Mouse (Mus musculus) embryonic facial prominence, embryonic 11.5 days (tissue): ENCODE data around the gene Zfp697. TPM values are rescaled to one million over a fixed set of nuclear protein-coding genes. Genes with fewer than 3 reads are reported as not detected.

Experiments
- ATAC-seq: fragments of 200-750 bp; cut with Nextera tagmentation; replicated peaks from 2 replicates; pipeline ENCODE4 v1.8.0; 2017; ENCODE audit warnings: low read depth; ENCODE audit not compliant: insufficient number of reproducible peaks, low FRiP score, low TSS enrichment
- DNase-seq: peaks from one replicate; pipeline ENCODE4 v3.0.0-alpha.2; 2015; ENCODE audit warnings: low spot score
- H3K27ac ChIP-seq: fragments of 300-500 bp; sonication (generic); replicated peaks from 2 replicates; pipeline ENCODE4 v1.5.1; 2014; ENCODE audit warnings: mild to moderate bottlenecking, low read depth, low read length, control low read depth
- H3K27me3 ChIP-seq: fragments of 300-500 bp; sonication (generic); 2 replicates; pipeline ENCODE4 v1.6.1; 2014; ENCODE audit warnings: mild to moderate bottlenecking, low read length, moderate library complexity, mixed read lengths; ENCODE audit not compliant: control insufficient read depth, insufficient read depth
- H3K36me3 ChIP-seq: fragments of 300-500 bp; sonication (generic); replicated peaks from 2 replicates; pipeline ENCODE4 v1.6.1; 2014; ENCODE audit warnings: low read depth, mild to moderate bottlenecking, low read length, moderate library complexity, mixed read lengths; ENCODE audit not compliant: control insufficient read depth, insufficient read depth
- H3K4me1 ChIP-seq: fragments of 300-500 bp; sonication (generic); 2 replicates; pipeline ENCODE4 v1.6.1; 2014; ENCODE audit warnings: low read length, mixed read lengths; ENCODE audit not compliant: control insufficient read depth, insufficient read depth
- H3K4me2 ChIP-seq: fragments of 300-500 bp; sonication (generic); 2 replicates; pipeline ENCODE4 v1.6.1; 2014; ENCODE audit warnings: low read depth, mild to moderate bottlenecking, control low read depth, low read length, moderate library complexity
- H3K4me3 ChIP-seq: fragments of 300-500 bp; sonication (generic); 2 replicates; pipeline ENCODE4 v1.5.1; 2014; ENCODE audit warnings: low read depth, low read length, control low read depth
- H3K9ac ChIP-seq: fragments of 300-500 bp; sonication (generic); replicated peaks from 2 replicates; pipeline ENCODE4 v1.6.1; 2014; ENCODE audit warnings: mild to moderate bottlenecking, control low read depth, low read length
- H3K9me3 ChIP-seq: fragments of 300-500 bp; sonication (generic); replicated peaks from 2 replicates; pipeline ENCODE4 v1.6.1; 2016; ENCODE audit warnings: mild to moderate bottlenecking, low read length, inconsistent platforms, mixed read lengths; ENCODE audit not compliant: control insufficient read depth
- WGBS: fragments of 180-500 bp; shearing (Covaris S2); extraction: QIAGEN DNeasy Blood & Tissue Kit; methylation state at CpG from one replicate; pipeline ENCODE4 v1.1.7; 2014; 5-methylcytosine and 5-hydroxymethylcytosine counted together
- polyA plus RNA-seq: library from polyadenylated mRNA; unstranded; fragments of >200 nt; fragmentation: Nextera tagmentation; extraction: Ambion mirVana; gene quantifications from 2 replicates; pipeline ENCODE4 v1.2.1, GENCODE M21; 2014

Zfp697 gene
- polyA plus RNA-seq, 1 experiment from 2014 or later = 9.7 TPM

GRCm38 (mm10) chr3:98752171-98752570 is 369.9 kb downstream of the Zfp697 start:
- H3K9ac ChIP-seq = no peak overlapping the region
- WGBS = 73% methylated on average over 2 of the region's 2 CpGs

DNA sequence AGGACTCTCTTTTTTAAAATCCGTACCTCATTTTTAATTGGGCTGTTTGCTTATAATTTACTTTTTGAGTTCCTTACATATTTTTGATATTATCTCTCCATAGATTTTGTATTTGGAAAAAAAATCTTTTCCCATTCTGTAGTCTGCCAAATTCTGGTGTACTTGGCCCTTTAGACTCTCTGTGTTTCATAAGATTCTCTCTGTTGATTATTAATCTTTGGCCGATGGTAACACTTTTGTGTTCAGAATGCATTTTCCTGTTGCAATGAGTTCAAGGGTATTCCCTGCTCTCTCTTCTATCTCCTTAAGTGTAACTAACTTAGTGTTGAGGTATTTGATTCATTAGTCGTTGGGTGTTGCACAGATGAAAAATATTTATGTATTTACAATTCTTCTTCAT is 374.6 kb downstream of the Zfp697 start:
- no peak for ATAC-seq

More at GRCm38 (mm10) chr3:98752171-98752570, 369.9 kb downstream of the Zfp697 start:
- DNase-seq = no peak
- no peak overlapping the region for H3K4me2 ChIP-seq
- H3K27me3 ChIP-seq = no peaks in the 10 kb centered on the region
- no peak overlapping the region for H3K27ac ChIP-seq
- no peak overlapping the region for H3K4me3 ChIP-seq
- no peaks in the 10 kb centered on the region for H3K4me1 ChIP-seq
- H3K9me3 ChIP-seq = no peaks in the 10 kb centered on the region
- H3K36me3 ChIP-seq = no peaks in the 10 kb centered on the region
- ATAC-seq = no peak

DNA sequence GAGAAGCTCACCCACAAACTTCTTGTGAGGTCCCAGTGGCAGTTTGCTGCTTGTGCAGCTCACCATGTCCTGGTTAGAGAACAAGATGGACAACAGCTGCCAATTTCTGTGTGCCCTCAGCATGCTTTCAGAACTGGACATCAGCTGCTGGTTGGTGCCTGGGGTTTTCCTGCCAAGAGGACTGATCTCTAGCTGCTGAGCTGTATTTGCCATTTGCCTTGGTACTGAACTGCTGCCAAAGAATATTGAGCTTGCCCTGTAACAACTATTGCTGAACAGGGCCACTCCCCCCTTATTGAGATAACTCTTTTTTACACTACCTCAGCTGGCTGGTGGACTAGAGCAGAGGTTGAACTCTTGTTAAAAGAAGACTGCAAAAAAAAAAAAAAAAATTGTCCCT is 381.9 kb downstream of the Zfp697 start:
- Histone ChIP-seq H3K9ac (no peak overlapping the region), H3K27ac (no peak overlapping the region), H3K27me3 (no peaks in the 10 kb centered on the region), H3K4me2 (no peak overlapping the region), H3K9me3 (no peaks in the 10 kb centered on the region), H3K36me3 (no peaks in the 10 kb centered on the region), H3K4me3 (no peak overlapping the region), H3K4me1 (no peaks in the 10 kb centered on the region)
- DNase-seq (no peak), ATAC-seq (no peak)

More for the DNA sequence above, 374.6 kb downstream of the Zfp697 start:
- no peaks in the 10 kb centered on the region for H3K4me1 ChIP-seq
- no peaks in the 10 kb centered on the region for H3K9me3 ChIP-seq
- no peak overlapping the region for H3K4me3 ChIP-seq
- no peak overlapping the region for H3K9ac ChIP-seq
- 77% methylated on average over 3 of the region's 3 CpGs for WGBS
- H3K27ac ChIP-seq = no peak overlapping the region
- no peak for DNase-seq
- no peaks in the 10 kb centered on the region for H3K36me3 ChIP-seq
- no peaks in the 10 kb centered on the region for H3K27me3 ChIP-seq
- H3K4me2 ChIP-seq = no peak overlapping the region

DNA sequence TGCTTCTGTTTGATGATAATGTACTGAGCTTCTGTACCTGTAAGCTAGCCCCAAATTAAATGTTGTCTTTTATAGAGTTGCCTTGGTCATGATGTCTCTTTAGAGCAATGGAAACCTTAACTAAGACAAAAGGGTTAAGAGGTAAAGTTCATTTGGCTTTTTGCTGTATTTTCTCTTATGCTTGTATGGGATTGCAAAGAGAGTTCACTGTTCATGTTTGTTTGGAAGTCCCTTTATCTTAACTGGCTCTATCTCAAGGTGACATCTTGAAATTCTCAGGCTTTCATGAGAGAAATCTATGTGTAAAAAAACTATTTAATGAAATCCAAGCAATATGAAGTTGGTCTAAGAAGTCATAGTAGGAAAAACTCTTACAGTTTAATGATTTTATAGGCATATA is 398.7 kb downstream of the Zfp697 start:
- H3K27me3 ChIP-seq = no peaks in the 10 kb centered on the region
- no peaks in the 10 kb centered on the region for H3K4me1 ChIP-seq
- H3K27ac ChIP-seq = no peak overlapping the region
- no peaks in the 10 kb centered on the region for H3K9me3 ChIP-seq
- H3K9ac ChIP-seq = no peak overlapping the region
- H3K4me2 ChIP-seq = no peak overlapping the region
- no peak overlapping the region for H3K4me3 ChIP-seq
- no peak for ATAC-seq
- DNase-seq = no peak
- H3K36me3 ChIP-seq = no peaks in the 10 kb centered on the region

DNA sequence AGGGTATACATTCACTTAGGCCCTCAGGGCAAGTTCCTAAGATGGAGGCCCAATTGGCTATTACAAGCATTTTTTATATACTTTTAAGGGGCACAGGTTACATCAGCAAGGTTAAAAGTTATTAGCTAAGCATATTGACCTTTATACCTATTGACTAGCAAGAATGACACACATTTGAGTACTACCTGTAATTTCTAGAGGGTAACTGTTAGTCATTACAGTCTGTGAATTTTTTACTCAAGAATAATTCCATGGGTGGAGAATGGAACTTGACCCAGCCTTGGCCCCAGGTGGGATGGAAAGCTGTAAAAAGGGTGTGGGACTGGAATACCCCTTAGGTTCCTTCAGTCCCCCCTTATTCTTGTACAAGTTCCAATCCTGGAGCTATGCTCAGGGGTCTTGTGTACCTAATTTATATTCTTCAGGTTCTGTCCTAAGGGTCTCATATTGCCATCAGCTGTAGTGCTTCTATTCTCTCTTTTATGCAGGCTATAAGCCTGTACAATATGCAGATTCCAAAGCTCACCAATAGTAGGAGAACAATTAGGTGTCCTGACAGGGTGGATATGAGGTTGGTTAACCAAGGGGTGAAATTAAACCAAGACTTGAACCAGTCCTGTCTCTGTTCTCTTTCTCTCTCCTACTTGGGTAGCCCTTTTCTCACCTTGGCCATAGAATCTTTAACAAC is 400.1 kb downstream of the Zfp697 start:
- no peak overlapping the region for H3K27ac ChIP-seq
- ATAC-seq (no peak), DNase-seq (no peak)
- H3K36me3 ChIP-seq = no peaks in the 10 kb centered on the region
- no peaks in the 10 kb centered on the region for H3K4me1 ChIP-seq
- no peaks in the 10 kb centered on the region for H3K27me3 ChIP-seq
- no peak overlapping the region for H3K4me3 ChIP-seq
- no peaks in the 10 kb centered on the region for H3K9me3 ChIP-seq
- H3K4me2 ChIP-seq = no peak overlapping the region
- no peak overlapping the region for H3K9ac ChIP-seq

GRCm38 (mm10) chr3:98786551-98786950 is 404.3 kb downstream of the Zfp697 start:
- DNase-seq (no peak), ATAC-seq (no peak)
- Histone ChIP-seq H3K27ac (no peak overlapping the region), H3K4me1 (no peaks in the 10 kb centered on the region), H3K36me3 (no peaks in the 10 kb centered on the region), H3K4me2 (no peak overlapping the region), H3K4me3 (no peak overlapping the region), H3K9me3 (no peaks in the 10 kb centered on the region), H3K27me3 (no peaks in the 10 kb centered on the region), H3K9ac (no peak overlapping the region)
- WGBS = 70% methylated on average over 2 of the region's 2 CpGs

Other genes starting within 250 kb of the Zfp697 start
- gene Adam30, start 221.8 kb upstream of the Zfp697 start, polyA plus RNA-seq = not detected in 2 replicates
- not detected in 2 replicates for gene Reg4, start 160.3 kb upstream of the Zfp697 start, polyA plus RNA-seq
- 1.7 and 2.1 TPM in 2 replicates for gene Hmgcs2, start 102.0 kb upstream of the Zfp697 start, polyA plus RNA-seq
- gene Phgdh, start 42.5 kb upstream of the Zfp697 start, polyA plus RNA-seq = 302 and 306 TPM in 2 replicates
- gene Gm4450, start 74.7 kb downstream of the Zfp697 start, polyA plus RNA-seq = not detected in 2 replicates
- gene Hsd3b4, start 128.1 kb downstream of the Zfp697 start, polyA plus RNA-seq = not detected in 2 replicates
- not detected in 2 replicates for gene Gm10681, start 206.3 kb downstream of the Zfp697 start, polyA plus RNA-seq
- gene Hsd3b5, start 247.8 kb downstream of the Zfp697 start, polyA plus RNA-seq = not detected in 2 replicates